In genomic region chr14:56905696-56906095, GRCm38 (mm10) we compare ENCODE assay signal across 19 mouse cellular contexts.
"Had no signal": no experiment of that assay in that cellular context is flagged by ENCODE, and none has a peak within 500 bp of the region (broad histone marks: within the 10 kb centered on the region; RNA-seq: fewer than 3 reads in every experiment).

No protein-coding gene starts in this region.

- H3K27ac ChIP-seq: midbrain, embryonic 10.5 days; midbrain, embryonic 12.5 days; neural tube, embryonic 13.5 days; neural tube, embryonic 15.5 days had no signal

- DNase-seq: lung, adult 18-20 months; lung, embryonic 14.5 days; lung, postnatal 10 days; lung, postnatal 4 days; midbrain, embryonic 14.5 days; retina, postnatal 1 day; right cerebral cortex, adult 18-20 months; right cerebral cortex, postnatal 25 days; right cerebral cortex, postnatal 4 days; spleen, adult 18-20 months; thymus, adult 2 months; thymus, postnatal 25 days; thymus, postnatal 4 days had no signal

- H3K4me1 ChIP-seq: midbrain, embryonic 10.5 days; midbrain, embryonic 12.5 days had no signal

- H3K9me3 ChIP-seq: midbrain, embryonic 10.5 days; midbrain, embryonic 12.5 days; neural tube, embryonic 13.5 days; neural tube, embryonic 15.5 days had no signal

- H3K27me3 ChIP-seq: midbrain, embryonic 12.5 days; neural tube, embryonic 13.5 days; neural tube, embryonic 15.5 days had no signal

- ATAC-seq: midbrain, embryonic 16.5 days had no signal

- H3K4me2 ChIP-seq: lung, embryonic 14.5 days; midbrain, embryonic 12.5 days; neural tube, embryonic 13.5 days; neural tube, embryonic 15.5 days had no signal

- H3K9ac ChIP-seq: lung, embryonic 14.5 days; midbrain, embryonic 12.5 days; neural tube, embryonic 13.5 days; neural tube, embryonic 15.5 days had no signal

- H3K4me3 ChIP-seq: midbrain, embryonic 10.5 days; midbrain, embryonic 12.5 days; myocyte; neural tube, embryonic 13.5 days; neural tube, embryonic 15.5 days had no signal
